Mouse (Mus musculus) stomach, postnatal 0 days (tissue): ENCODE results near the gene Olfr761.
"Not testable (repeated sequence)": the region's sequence is repeated elsewhere in the genome, so short reads cannot be mapped to it uniquely, and the experiment has no call there.

ENCODE experiments used
- CTCF ChIP-seq: IDR thresholded peaks from 2 replicates; pipeline ENCODE4 v1.5.1; 2016; ENCODE audit warnings: antibody characterized with exemption, low read depth, mild to moderate bottlenecking, moderate library complexity
- EP300 ChIP-seq: optimal IDR thresholded peaks from 2 replicates; pipeline ENCODE3; 2016; ENCODE audit warnings: antibody characterized with exemption

DNA sequence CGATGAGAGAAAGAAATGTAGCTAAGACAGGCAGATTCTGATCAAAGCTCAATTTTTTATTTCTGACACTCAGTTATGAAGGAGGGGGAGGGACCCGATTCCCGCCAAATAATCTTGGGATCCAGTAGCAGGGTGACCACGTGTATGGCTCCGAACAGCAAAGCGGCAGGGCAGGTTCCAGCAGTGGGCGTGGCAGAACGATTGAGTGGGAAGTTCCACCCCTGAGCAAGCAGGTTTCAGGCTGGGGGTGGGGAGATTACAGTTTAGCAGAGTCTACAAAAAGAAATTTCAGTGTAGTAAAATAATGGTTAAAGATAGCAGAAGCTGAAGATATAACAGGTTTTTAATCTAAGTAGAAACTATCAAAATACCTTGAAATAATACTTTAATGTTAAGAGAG, 46.1 kb downstream of the Olfr761 start:
- TF ChIP-seq CTCF, EP300: not testable (repeated sequence)
